Mouse (Mus musculus): ENCODE results near the gene Dnah2. TPM values are rescaled to one million over a fixed set of nuclear protein-coding genes. Genes with fewer than 3 reads are reported as not detected.

The Dnah2 gene
- total RNA-seq, 1 experiment from 2014 or later, result 0.12 TPM

- no peak for ATAC-seq (ENCODE audit: extremely low read depth, insufficient number of reproducible peaks, low FRiP score, poor library complexity, severe bottlenecking)
Measured at GRCm38 (mm10) chr11:69384979-69385378, 163.9 kb downstream of the Dnah2 start.

GRCm38 (mm10) chr11:69382478-69383105 is 166.3 kb downstream of the Dnah2 start:
- no peak for ATAC-seq (ENCODE audit: extremely low read depth, insufficient number of reproducible peaks, low FRiP score, poor library complexity, severe bottlenecking)

- no peak for ATAC-seq (ENCODE audit: extremely low read depth, insufficient number of reproducible peaks, low FRiP score, poor library complexity, severe bottlenecking)
Measured at GRCm38 (mm10) chr11:69381356-69381755, 167.6 kb downstream of the Dnah2 start.

- ATAC-seq (ENCODE audit: extremely low read depth, insufficient number of reproducible peaks, low FRiP score, poor library complexity, severe bottlenecking), result no peak
Measured at GRCm38 (mm10) chr11:69379600-69379999, 169.3 kb downstream of the Dnah2 start.

GRCm38 (mm10) chr11:69377766-69378165 is 171.1 kb downstream of the Dnah2 start:
- ATAC-seq (ENCODE audit: extremely low read depth, insufficient number of reproducible peaks, low FRiP score, poor library complexity, severe bottlenecking), result no peak

GRCm38 (mm10) chr11:69375646-69376045 is 173.3 kb downstream of the Dnah2 start:
- ATAC-seq (ENCODE audit: extremely low read depth, insufficient number of reproducible peaks, low FRiP score, poor library complexity, severe bottlenecking), result no peak

GRCm38 (mm10) chr11:69373223-69373965 is 175.5 kb downstream of the Dnah2 start:
- ATAC-seq (ENCODE audit: extremely low read depth, insufficient number of reproducible peaks, low FRiP score, poor library complexity, severe bottlenecking), result no peak

- no peak for ATAC-seq (ENCODE audit: extremely low read depth, insufficient number of reproducible peaks, low FRiP score, poor library complexity, severe bottlenecking)
Measured at GRCm38 (mm10) chr11:69372780-69373170, 176.1 kb downstream of the Dnah2 start.

GRCm38 (mm10) chr11:69372056-69372779 is 176.7 kb downstream of the Dnah2 start:
- ATAC-seq (ENCODE audit: extremely low read depth, insufficient number of reproducible peaks, low FRiP score, poor library complexity, severe bottlenecking), result no peak

- ATAC-seq (ENCODE audit: extremely low read depth, insufficient number of reproducible peaks, low FRiP score, poor library complexity, severe bottlenecking), result no peak
Measured at GRCm38 (mm10) chr11:69371601-69372000, 177.3 kb downstream of the Dnah2 start.

- no peak for ATAC-seq (ENCODE audit: extremely low read depth, insufficient number of reproducible peaks, low FRiP score, poor library complexity, severe bottlenecking)
Measured at GRCm38 (mm10) chr11:69370817-69371215, 178.1 kb downstream of the Dnah2 start.

Other genes with a start within 250 kb of the Dnah2 start
- gene Cntrob, start 225.3 kb downstream of the Dnah2 start, total RNA-seq (2017), result 20.9 and 27.7 TPM in 2 replicates
- gene Trappc1, start 225.1 kb downstream of the Dnah2 start, total RNA-seq (2017), result 34.7 and 38.6 TPM in 2 replicates
- 0.47 and 0.86 TPM in 2 replicates for gene Kcnab3, start 222.9 kb downstream of the Dnah2 start, total RNA-seq (2017)
- 0.93 and 2.6 TPM in 2 replicates for gene Rnf227, start 208.6 kb downstream of the Dnah2 start, total RNA-seq (2017)
- 152 and 159 TPM in 2 replicates for gene Chd3, start 179.7 kb downstream of the Dnah2 start, total RNA-seq (2017)
- 34.1 and 39.9 TPM in 2 replicates for gene Naa38, start 153.6 kb downstream of the Dnah2 start, total RNA-seq (2017)
- gene Cyb5d1, start 153.5 kb downstream of the Dnah2 start, total RNA-seq (2017), result 53.2 and 64.2 TPM in 2 replicates
- gene Tmem88, start 150.9 kb downstream of the Dnah2 start, total RNA-seq (2017), result 2.7 and 3.3 TPM in 2 replicates
- gene Kdm6b, start 135.4 kb downstream of the Dnah2 start, total RNA-seq (2017), result 18.4 and 23.8 TPM in 2 replicates
- gene Efnb3, start 11.1 kb upstream of the Dnah2 start, total RNA-seq (2017), result 0.47 and 0.49 TPM in 2 replicates
- gene Wrap53, start 31.1 kb upstream of the Dnah2 start, total RNA-seq (2017), result 3.8 and 8.0 TPM in 2 replicates
- 38.3 and 39.8 TPM in 2 replicates for gene Trp53, start 31.2 kb upstream of the Dnah2 start, total RNA-seq (2017)
- not detected in 2 replicates for gene Atp1b2, start 56.8 kb upstream of the Dnah2 start, total RNA-seq (2017)
- not detected in 2 replicates for gene Shbg, start 68.8 kb upstream of the Dnah2 start, total RNA-seq (2017)
- not detected in 2 replicates for gene Sat2, start 72.9 kb upstream of the Dnah2 start, total RNA-seq (2017)
- gene Fxr2, start 83.9 kb upstream of the Dnah2 start, total RNA-seq (2017), result 75.8 and 86.1 TPM in 2 replicates
- 1.5 and 2.1 TPM in 2 replicates for gene Sox15, start 106.2 kb upstream of the Dnah2 start, total RNA-seq (2017)
- 35.6 and 41.3 TPM in 2 replicates for gene Mpdu1, start 113.5 kb upstream of the Dnah2 start, total RNA-seq (2017)
- 82.6 and 91.5 TPM in 2 replicates for gene Cd68, start 117.0 kb upstream of the Dnah2 start, total RNA-seq (2017)
- 265 and 300 TPM in 2 replicates for gene Eif4a1, start 123.3 kb upstream of the Dnah2 start, total RNA-seq (2017)
- 92.3 and 106 TPM in 2 replicates for gene Senp3, start 133.0 kb upstream of the Dnah2 start, total RNA-seq (2017)
- 3.3 and 3.7 TPM in 2 replicates for gene Tnfsf13, start 136.7 kb upstream of the Dnah2 start, total RNA-seq (2017)
- 0.70 and 0.74 TPM in 2 replicates for gene Tnfsf12, start 146.7 kb upstream of the Dnah2 start, total RNA-seq (2017)
- gene Tnfsfm13, start 147.0 kb upstream of the Dnah2 start, total RNA-seq (2017), result 0.58 and 0.86 TPM in 2 replicates
- 40.2 and 59.4 TPM in 2 replicates for gene Polr2a, start 209.5 kb upstream of the Dnah2 start, total RNA-seq (2017)
- gene Slc35g3, start 212.9 kb upstream of the Dnah2 start, total RNA-seq (2017), result not detected in 2 replicates
- 22.0 and 27.8 TPM in 2 replicates for gene Zbtb4, start 216.8 kb upstream of the Dnah2 start, total RNA-seq (2017)
- gene Chrnb1, start 246.8 kb upstream of the Dnah2 start, total RNA-seq (2017), result 3.5 and 5.3 TPM in 2 replicates